Mouse (Mus musculus): ENCODE results near the gene 1700003E16Rik. TPM values are rescaled to one million over a fixed set of nuclear protein-coding genes. Genes with fewer than 3 reads are reported as not detected.

Gene 1700003E16Rik
- total RNA-seq (2023): not detected

DNA sequence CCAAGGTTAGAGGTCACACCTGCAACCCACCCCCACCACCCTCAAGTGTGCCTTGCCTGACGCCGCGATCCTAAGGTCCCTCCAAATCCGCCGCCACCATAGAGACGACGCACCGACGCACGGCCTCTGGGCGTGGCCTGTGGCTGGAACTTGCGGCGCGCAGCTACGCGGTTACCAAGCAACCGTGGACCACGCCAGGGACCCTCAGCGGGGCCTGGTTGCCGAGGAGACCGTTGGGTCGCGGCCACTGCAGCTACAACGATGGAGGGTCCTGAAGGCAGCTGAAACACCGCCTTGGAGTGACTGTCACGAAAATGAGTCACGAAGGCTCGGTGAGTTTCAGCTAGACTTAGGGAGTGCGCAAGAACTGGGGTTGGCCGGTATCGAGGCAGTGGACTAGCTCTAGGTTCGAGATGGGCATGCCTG, at the start of gene 1700003E16Rik, which contains the start of gene Wdr54:
Gene 1700003E16Rik (plus strand): TSS at position 146 of the 426 bp plus-strand sequence.
Gene Wdr54 (minus strand): TSS at position 139 of the 426 bp plus-strand sequence.

DNA sequence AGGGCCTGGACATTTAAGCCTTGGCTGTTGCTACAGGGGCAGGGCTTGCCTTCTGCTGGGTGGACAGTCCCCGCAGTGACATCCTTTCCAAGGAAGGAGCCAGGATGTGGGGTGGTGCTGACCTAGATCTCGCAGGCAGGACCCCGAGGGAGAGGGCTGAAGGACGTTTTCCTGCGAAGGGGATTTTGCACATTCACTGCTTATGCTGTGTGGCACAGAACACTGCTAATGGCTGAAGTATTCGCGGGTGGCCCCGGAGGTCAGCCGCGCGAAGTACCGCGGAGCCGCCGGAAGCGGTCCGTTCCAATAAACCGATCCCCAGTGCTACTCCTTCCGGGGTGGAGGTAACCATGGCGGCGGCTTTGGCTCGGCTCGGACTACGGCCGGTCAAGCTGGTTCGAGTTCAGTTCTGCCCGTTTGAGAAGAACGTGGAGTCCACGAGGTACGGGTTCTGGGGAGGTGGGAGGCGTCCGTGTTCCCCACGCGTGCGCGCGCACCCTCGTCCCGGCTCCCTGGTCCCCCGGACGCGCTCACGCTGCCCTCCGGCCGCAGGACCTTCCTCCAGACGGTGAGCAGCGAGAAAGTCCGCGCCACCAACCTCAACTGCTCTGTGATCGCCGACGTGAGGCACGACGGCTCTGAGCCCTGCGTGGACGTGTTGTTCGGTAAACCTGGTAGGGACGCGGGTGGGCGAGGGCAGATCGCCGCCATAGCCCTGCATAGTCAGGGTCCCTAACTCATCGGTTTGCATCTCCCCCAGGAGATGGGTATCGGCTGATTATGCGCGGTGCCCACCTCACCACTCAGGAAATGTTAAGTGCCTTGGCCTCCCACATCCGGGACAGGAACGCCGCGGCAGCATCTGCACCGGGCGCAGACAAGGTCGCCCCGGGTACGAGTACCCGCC, 47.2 kb upstream of the 1700003E16Rik start, which contains the start of gene Mrpl53:
Gene Mrpl53 (plus strand): TSS at position 279 of the 907 bp plus-strand sequence.

GRCm38 (mm10) chr6:83115011-83115671, 41.1 kb upstream of the 1700003E16Rik start, which contains the start of gene Mogs:
Gene Mogs (plus strand): TSS chr6:83115496.

DNA sequence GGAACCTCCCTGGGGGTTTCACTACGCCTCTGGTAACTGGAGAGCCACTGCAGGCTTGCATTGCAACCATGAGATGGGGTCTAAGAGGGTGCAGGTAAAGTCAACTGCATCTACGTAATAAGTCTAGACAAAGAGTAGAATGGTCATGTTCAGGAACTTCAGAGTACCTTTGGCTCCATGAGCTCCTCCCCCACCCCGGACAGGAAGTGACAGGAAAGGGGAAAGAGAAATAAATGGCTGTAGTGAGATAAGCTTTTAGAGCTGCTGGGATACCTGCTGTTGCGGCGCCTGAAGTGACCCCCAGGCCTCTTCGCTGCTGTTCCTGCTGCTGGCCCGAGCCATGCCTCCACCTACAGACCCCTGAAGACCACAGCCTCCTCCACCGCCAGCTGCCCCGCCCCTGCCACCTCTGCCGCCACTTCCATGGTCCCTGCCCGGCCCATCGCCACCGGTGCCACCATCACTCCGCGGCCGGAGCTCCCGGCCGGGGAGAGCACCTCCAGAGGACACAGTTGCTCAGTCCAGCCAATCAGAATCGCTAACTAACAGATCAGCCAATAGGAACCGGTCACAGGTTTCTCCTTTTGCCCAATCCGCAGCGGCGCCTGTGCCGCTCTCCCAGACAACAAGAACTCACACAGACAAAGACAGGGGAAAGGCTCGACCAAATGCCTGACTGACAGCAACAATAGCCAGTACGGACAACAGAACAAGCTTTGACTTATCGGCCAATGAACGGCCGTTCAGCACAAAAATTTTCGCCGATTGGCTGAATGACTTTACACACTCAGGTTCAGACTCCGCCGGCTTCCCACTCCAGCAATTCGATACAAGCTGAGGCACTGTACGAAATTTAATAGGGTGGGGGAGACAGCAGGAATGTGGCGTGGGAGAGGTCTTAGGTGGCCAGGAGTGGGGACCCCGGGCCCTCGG, 35.0 kb upstream of the 1700003E16Rik start, which contains the start of gene Wbp1:
Gene Wbp1 (minus strand): TSS at position 630 of the 933 bp plus-strand sequence.

GRCm38 (mm10) chr6:83125331-83125730, 30.9 kb upstream of the 1700003E16Rik start, which contains the start of gene Ino80b:
Gene Ino80b (minus strand): TSS chr6:83125431.

DNA sequence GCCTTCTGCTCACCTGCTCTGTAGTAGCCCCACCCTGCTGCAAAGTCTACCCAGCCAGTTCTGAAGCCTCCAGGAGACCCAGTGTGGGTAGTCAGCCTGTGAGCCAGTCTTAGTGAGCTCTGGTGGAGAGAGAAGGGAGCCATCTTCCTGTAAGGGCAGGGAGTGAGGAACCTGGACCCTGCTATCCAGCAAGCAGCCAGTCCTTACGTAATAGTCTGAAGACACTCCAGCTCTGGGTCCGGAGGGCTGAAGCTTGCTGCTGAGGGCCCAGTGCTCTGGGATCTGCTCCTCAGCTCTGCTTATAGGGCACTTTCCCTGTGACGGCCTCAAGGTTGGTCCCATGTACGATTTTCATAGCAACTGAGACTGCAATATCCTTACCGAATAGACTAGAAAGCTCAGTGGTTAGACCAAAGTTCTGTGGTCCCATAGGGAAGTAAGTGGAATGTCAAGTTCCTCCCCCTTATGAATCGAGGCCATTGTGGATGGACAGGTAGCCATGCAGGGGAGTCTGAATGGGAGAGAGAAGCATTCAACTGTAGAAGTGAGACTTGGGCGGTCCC, 21.2 kb upstream of the 1700003E16Rik start, which contains the start of gene Rtkn:
Gene Rtkn (plus strand): TSS at position 513 of the 563 bp plus-strand sequence.

DNA sequence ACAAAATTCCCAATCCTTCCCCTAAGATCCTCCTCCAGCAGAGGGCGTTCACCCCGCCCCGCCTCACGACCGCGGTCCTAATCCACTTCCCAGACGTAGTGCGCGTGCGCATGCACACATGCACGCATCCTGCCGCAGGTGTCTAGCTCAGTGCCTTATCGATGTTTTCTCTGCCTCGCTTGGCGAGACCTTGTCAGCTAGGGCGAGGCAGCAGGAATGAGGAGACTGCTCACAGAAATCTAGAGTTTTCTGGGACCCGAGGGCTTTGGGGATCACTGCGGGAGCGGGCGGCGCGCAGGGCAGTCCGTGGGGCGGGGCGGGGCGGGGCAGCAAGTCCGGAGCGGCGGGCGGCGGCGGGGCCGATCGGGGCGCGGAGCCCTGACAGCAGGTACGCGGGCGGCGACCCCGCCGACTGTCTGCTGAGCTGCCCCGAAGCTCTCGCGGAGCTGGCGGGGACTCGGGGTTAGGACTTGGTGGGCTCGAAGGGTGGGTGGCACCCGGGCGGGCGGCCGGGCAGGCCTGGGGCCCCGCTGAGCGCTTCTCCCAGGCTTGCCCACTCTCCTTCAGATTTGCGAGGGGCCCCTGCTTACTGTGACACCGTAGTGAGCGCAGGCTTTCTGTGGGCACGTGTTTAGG, 9.5 kb downstream of the 1700003E16Rik start, which contains the start of gene Dctn1:
Gene Dctn1 (plus strand): TSS at position 314 of the 636 bp plus-strand sequence.

Other genes with a start within 250 kb of the 1700003E16Rik start
- gene Sema4f, start 216.6 kb upstream of the 1700003E16Rik start, total RNA-seq (2023): 1 to 10 TPM; 1.3 to 1.8 TPM
- gene M1ap, start 209.5 kb upstream of the 1700003E16Rik start, total RNA-seq (2023): 1 to 10 TPM; 2.0 to 5.9 TPM
- 10 to 100 TPM; 36.2 to 38.6 TPM for gene Dok1, start 122.9 kb upstream of the 1700003E16Rik start, total RNA-seq (2023)
- 1 to 10 TPM in 1 of 2 experiments, under 1 TPM in 1; 0.55 to 1.2 TPM for gene Loxl3, start 122.2 kb upstream of the 1700003E16Rik start, total RNA-seq (2023)
- 100 to 1,000 TPM; 363 to 400 TPM for gene Aup1, start 101.9 kb upstream of the 1700003E16Rik start, total RNA-seq (2023)
- gene Htra2, start 101.1 kb upstream of the 1700003E16Rik start, total RNA-seq (2023): 10 to 100 TPM; 51.1 to 60.0 TPM
- gene Dqx1, start 98.6 kb upstream of the 1700003E16Rik start, total RNA-seq (2023): 1 to 10 TPM; 8.8 to 9.3 TPM
- gene Tlx2, start 86.1 kb upstream of the 1700003E16Rik start, total RNA-seq (2023): not detected
- 10 to 100 TPM; 20.2 to 26.1 TPM for gene Pcgf1, start 78.5 kb upstream of the 1700003E16Rik start, total RNA-seq (2023)
- gene Lbx2, start 70.0 kb upstream of the 1700003E16Rik start, total RNA-seq (2023): under 1 TPM in 1 of 2 experiments, not detected in 1; 0.70 TPM
- gene Ccdc142, start 54.8 kb upstream of the 1700003E16Rik start, total RNA-seq (2023): 10 to 100 TPM; 19.5 to 25.7 TPM
- gene Gm42688, start 54.8 kb upstream of the 1700003E16Rik start, total RNA-seq (2023): 10 to 100 TPM; 13.5 to 17.0 TPM
- 10 to 100 TPM; 29.8 to 35.3 TPM for gene Mrpl53, start 47.4 kb upstream of the 1700003E16Rik start, total RNA-seq (2023)
- gene Mogs, start 40.9 kb upstream of the 1700003E16Rik start, total RNA-seq (2023): 10 to 100 TPM; 37.3 to 49.6 TPM
- 10 to 100 TPM; 46.4 to 46.7 TPM for gene Wbp1, start 34.8 kb upstream of the 1700003E16Rik start, total RNA-seq (2023)
- 10 to 100 TPM; 35.6 to 40.9 TPM for gene Ino80b, start 31.0 kb upstream of the 1700003E16Rik start, total RNA-seq (2023)
- not detected for gene Rtkn, start 20.9 kb upstream of the 1700003E16Rik start, total RNA-seq (2023)
- 1 to 10 TPM; 1.1 to 1.8 TPM for gene Wdr54, start within 50 bp of the 1700003E16Rik start, total RNA-seq (2023)
- 100 to 1,000 TPM; 113 to 115 TPM for gene Dctn1, start 9.5 kb downstream of the 1700003E16Rik start, total RNA-seq (2023)
- gene Slc4a5, start 63.4 kb downstream of the 1700003E16Rik start, total RNA-seq (2023): not detected
- 10 to 100 TPM; 12.7 to 14.5 TPM for gene Mthfd2, start 169.5 kb downstream of the 1700003E16Rik start, total RNA-seq (2023)
- gene Mob1a, start 169.6 kb downstream of the 1700003E16Rik start, total RNA-seq (2023): 100 to 1,000 TPM; 153 to 161 TPM
- gene Bola3, start 192.7 kb downstream of the 1700003E16Rik start, total RNA-seq (2023): 10 to 100 TPM; 26.0 to 34.8 TPM